Mouse (Mus musculus): ENCODE data around the gene 1110032A03Rik.

GRCm38 (mm10) chr9:50732560-50732959 is 42.8 kb downstream of the 1110032A03Rik start:
- TF ChIP-seq ZC3H11A (IDR thresholded peaks at IDR 0.05; ENCODE audit: borderline replicate concordance, low read depth, low read length) (no peak), MAFK (IDR thresholded peaks at IDR 0.05; ENCODE audit: insufficient read depth, low read depth, low read length) (no peak), CHD2 (IDR thresholded peaks at IDR 0.05; ENCODE audit: low read depth, low read length) (no peak), ZNF384 (IDR thresholded peaks at IDR 0.05; ENCODE audit: low read depth, low read length) (no peak), HCFC1 (IDR thresholded peaks at IDR 0.05; ENCODE audit: borderline replicate concordance, insufficient read depth, low read length) (no peak)

Data from ES-E14 (cell line).